Mouse (Mus musculus) lung, adult 2 months (tissue): ENCODE results near the gene Cd82.

Experiments
- CTCF ChIP-seq: fragments of 200-500 bp; IDR thresholded peaks from 2 replicates; pipeline ENCODE4 v1.5.1; 2011; ENCODE audit warnings: mild to moderate bottlenecking, low read length, control low read depth; ENCODE audit not compliant: insufficient read depth
- POLR2A ChIP-seq: fragments of 200-500 bp; IDR thresholded peaks from 2 replicates; pipeline ENCODE4 v1.6.1; 2011; ENCODE audit warnings: low read depth, mild to moderate bottlenecking, control low read depth, low read length, borderline replicate concordance; ENCODE audit errors: extremely low read depth

GRCm38 (mm10) chr2:93377797-93378196, 85.1 kb downstream of the Cd82 start:
- TF ChIP-seq CTCF = no peak
- no peak for TF ChIP-seq POLR2A
